Mouse (Mus musculus) heart, postnatal 0 days (tissue): ENCODE data around the gene Stard3. TPM values are rescaled to one million over a fixed set of nuclear protein-coding genes. Genes with fewer than 3 reads are reported as not detected.
A peak's percentile ranks its signal among the peaks of the same experiment; 100 is the strongest.

Experiments
- ATAC-seq: fragments of 200-750 bp; cut with Nextera tagmentation; 2 replicates; pipeline ENCODE4 v1.8.0; 2017; ENCODE audit warnings: low read depth, moderate number of reproducible peaks, moderate library complexity; ENCODE audit not compliant: insufficient read depth
- DNase-seq: peaks from one replicate; pipeline ENCODE4 v3.0.0-alpha.2; 2016; ENCODE audit warnings: low spot score
- H3K27ac ChIP-seq: fragments of 300-500 bp; sonication (generic); 2 replicates; pipeline ENCODE4 v1.5.1; 2014; ENCODE audit warnings: low read depth, mild to moderate bottlenecking
- H3K27me3 ChIP-seq: fragments of 300-500 bp; sonication (generic); 2 replicates; pipeline ENCODE4 v1.6.1; 2014; ENCODE audit warnings: low read length, mixed read lengths; ENCODE audit not compliant: control insufficient read depth, insufficient read depth
- H3K36me3 ChIP-seq: fragments of 300-500 bp; sonication (generic); replicated peaks from 2 replicates; pipeline ENCODE4 v1.6.1; 2014; ENCODE audit warnings: low read length, mixed read lengths; ENCODE audit not compliant: control insufficient read depth, insufficient read depth
- H3K4me1 ChIP-seq: fragments of 300-500 bp; sonication (generic); 2 replicates; pipeline ENCODE4 v1.6.1; 2014; ENCODE audit warnings: antibody characterized with exemption; ENCODE audit not compliant: control insufficient read depth, insufficient read depth
- H3K4me2 ChIP-seq: fragments of 300-500 bp; sonication (generic); 2 replicates; pipeline ENCODE4 v1.6.1; 2014; ENCODE audit warnings: low read depth, mild to moderate bottlenecking, low read length, moderate library complexity
- H3K4me3 ChIP-seq: fragments of 300-500 bp; sonication (generic); 2 replicates; pipeline ENCODE4 v1.5.1; 2014; ENCODE audit warnings: low read depth, low read length
- H3K9ac ChIP-seq: fragments of 300-500 bp; sonication (generic); replicated peaks from 2 replicates; pipeline ENCODE4 v1.6.1; 2014; ENCODE audit warnings: low read depth, low read length, mixed read lengths
- H3K9me3 ChIP-seq: fragments of 300-500 bp; sonication (generic); replicated peaks from 2 replicates; pipeline ENCODE4 v1.6.1; 2016; ENCODE audit warnings: low read length; ENCODE audit not compliant: control insufficient read depth
- CTCF ChIP-seq: IDR thresholded peaks from 2 replicates; pipeline ENCODE4 v1.5.1; 2016; ENCODE audit warnings: antibody characterized with exemption, control low read depth, low read depth
- EP300 ChIP-seq: IDR thresholded peaks from 2 replicates; pipeline ENCODE4 v1.6.1; 2016; ENCODE audit warnings: antibody characterized with exemption, low read depth
- WGBS: fragments of 180-500 bp; shearing (Covaris S2); extraction: QIAGEN DNeasy Blood & Tissue Kit; methylation state at CpG from one replicate; pipeline ENCODE4 v1.1.7; 2014; 5-methylcytosine and 5-hydroxymethylcytosine counted together
- polyA plus RNA-seq: library from polyadenylated mRNA; unstranded; fragments of >200 nt; fragmentation: Nextera tagmentation; extraction: Ambion mirVana; gene quantifications from 2 replicates; pipeline ENCODE4 v1.2.1, GENCODE M21; 2015
- total RNA-seq: library from RNA; depleted of rRNA; stranded (reverse); fragments of >200 nt; gene quantifications from 2 replicates; pipeline ENCODE4 v1.2.3, GENCODE M21; 2014; ENCODE audit warnings: low replicate concordance

Stard3 gene
- total and polyA plus RNA-seq, 2 experiments from 2014 or later = 34.7 to 44.8 TPM

- peak; percentile 55 for DNase-seq
- WGBS = 22% methylated on average over 9 of the region's 9 CpGs
- no peak overlapping the region for H3K4me2 ChIP-seq
- H3K27me3 ChIP-seq = 0 out of 2 replicates have a peak, but pooled peaks cover 6% of the 10 kb centered on the region
- no peak for ATAC-seq
- H3K27ac ChIP-seq = no peak overlapping the region
- TF ChIP-seq EP300 (no peak), CTCF (peak; percentile 64)
- H3K9me3 ChIP-seq = no peaks in the 10 kb centered on the region
- H3K4me1 ChIP-seq = peaks cover 37% of the 10 kb centered on the region
- no peak overlapping the region for H3K4me3 ChIP-seq
- no peak overlapping the region for H3K9ac ChIP-seq
- no peaks in the 10 kb centered on the region for H3K36me3 ChIP-seq
These were observed 31.1 kb downstream of the Stard3 start for GRCm38 (mm10) chr11:98389221-98389780.

- DNase-seq (no peak), ATAC-seq (no peak)
- no peak overlapping the region for H3K27ac ChIP-seq
- no peaks in the 10 kb centered on the region for H3K36me3 ChIP-seq
- no peak overlapping the region for H3K9ac ChIP-seq
- H3K4me2 ChIP-seq = no peak overlapping the region
- no peak overlapping the region for H3K4me3 ChIP-seq
- H3K9me3 ChIP-seq = no peaks in the 10 kb centered on the region
- TF ChIP-seq CTCF (no peak), EP300 (no peak)
- peaks cover 44% of the 10 kb centered on the region for H3K4me1 ChIP-seq
- 0 out of 2 replicates have a peak, but pooled peaks cover 6% of the 10 kb centered on the region for H3K27me3 ChIP-seq
- WGBS = 76% methylated on average over 12 of the region's 12 CpGs
These were observed 32.0 kb downstream of the Stard3 start for GRCm38 (mm10) chr11:98390141-98390540.

GRCm38 (mm10) chr11:98392034-98392433 is 33.9 kb downstream of the Stard3 start:
- no peak overlapping the region for H3K4me3 ChIP-seq
- ATAC-seq = no peak
- TF ChIP-seq CTCF (no peak), EP300 (no peak)
- 0 out of 2 replicates have a peak, but pooled peaks cover 6% of the 10 kb centered on the region for H3K27me3 ChIP-seq
- no peak overlapping the region for H3K4me2 ChIP-seq
- peak overlapping the region; percentile 97 for H3K27ac ChIP-seq
- peaks cover 38% of the 10 kb centered on the region for H3K4me1 ChIP-seq
- no peaks in the 10 kb centered on the region for H3K9me3 ChIP-seq
- H3K9ac ChIP-seq = 0 out of 2 replicates have a peak overlapping the region, but pooled peaks have one; percentile 8
- H3K36me3 ChIP-seq = no peaks in the 10 kb centered on the region
- WGBS = 20% methylated on average over 4 of the region's 8 CpGs
- DNase-seq = peak; percentile 5

- 26% methylated on average over 4 of the region's 4 CpGs for WGBS
- 0 out of 2 replicates have a peak, but pooled peaks cover 5% of the 10 kb centered on the region for H3K36me3 ChIP-seq
- no peaks in the 10 kb centered on the region for H3K9me3 ChIP-seq
- H3K27ac ChIP-seq = peak overlapping the region; percentile 97
- ATAC-seq (no peak), DNase-seq (peak; percentile 53)
- TF ChIP-seq CTCF (no peak), EP300 (no peak)
- H3K27me3 ChIP-seq = 0 out of 2 replicates have a peak, but pooled peaks cover 2% of the 10 kb centered on the region
- no peak overlapping the region for H3K4me2 ChIP-seq
- no peak overlapping the region for H3K4me3 ChIP-seq
- H3K9ac ChIP-seq = no peak overlapping the region
- H3K4me1 ChIP-seq = peaks cover 38% of the 10 kb centered on the region
These were observed 34.5 kb downstream of the Stard3 start for GRCm38 (mm10) chr11:98392645-98393044.

DNA sequence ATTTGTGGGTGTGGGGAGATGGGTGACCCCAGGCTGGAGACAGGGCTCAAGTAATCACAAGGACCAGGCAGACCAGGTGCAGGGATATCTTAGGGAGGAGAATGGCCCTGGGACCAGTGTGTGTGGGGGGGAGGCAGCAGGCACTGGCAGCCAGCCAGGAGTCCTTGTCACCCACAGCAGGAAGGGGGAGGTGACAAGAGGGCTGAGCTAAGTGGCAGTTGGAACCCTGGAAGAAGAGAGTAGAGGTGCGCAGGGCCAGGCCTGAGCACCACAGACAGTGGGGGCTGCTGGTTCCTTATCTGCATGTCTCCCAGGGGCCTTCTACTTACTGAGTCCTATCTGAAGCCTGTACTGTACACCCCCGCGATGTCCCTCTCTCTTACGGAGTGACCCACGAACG is 35.1 kb downstream of the Stard3 start:
- WGBS = 10% methylated on average over 6 of the region's 6 CpGs
- Histone ChIP-seq H3K27me3 (no peaks in the 10 kb centered on the region), H3K4me1 (peaks cover 38% of the 10 kb centered on the region), H3K9ac (no peak overlapping the region), H3K4me3 (no peak overlapping the region), H3K36me3 (0 out of 2 replicates have a peak, but pooled peaks cover 9% of the 10 kb centered on the region), H3K27ac (peak overlapping the region; percentile 97), H3K9me3 (no peaks in the 10 kb centered on the region), H3K4me2 (no peak overlapping the region; the same call in 1 of the 2 replicates)
- peak; percentile 92 for DNase-seq
- ATAC-seq = peak; percentile 50
- TF ChIP-seq CTCF (no peak), EP300 (no peak)
